In genomic region chr7:119356251-119356650, GRCm38 (mm10) we compare ENCODE assay signal across 12 mouse cellular contexts.
A peak's percentile ranks its signal among the peaks of the same experiment; 100 is the strongest.
DNase-seq lines count a peak whose midpoint lies in the region; ATAC-seq and TF ChIP-seq lines count a peak whose summit lies in the region.
"Had no signal": no experiment of that assay in that cellular context is flagged by ENCODE, and none has a peak within 500 bp of the region (broad histone marks: within the 10 kb centered on the region; RNA-seq: fewer than 3 reads in every experiment).

No protein-coding gene starts in this region.

- H3K9ac ChIP-seq in kidney, embryonic 16.5 days (replicated peaks; ENCODE audit: low read length) = no peak overlapping the region
- H3K9ac ChIP-seq: embryonic facial prominence, embryonic 12.5 days; heart, embryonic 15.5 days; limb, embryonic 12.5 days had no signal

- H3K9me3 ChIP-seq in kidney, embryonic 16.5 days (ENCODE audit: low read length) = no peaks in the 10 kb centered on the region
- H3K9me3 ChIP-seq: embryonic facial prominence, embryonic 12.5 days; heart, embryonic 15.5 days; limb, embryonic 12.5 days had no signal

- H3K4me2 ChIP-seq in kidney, embryonic 16.5 days (replicated peaks; ENCODE audit: low read depth, low read length) = no peak overlapping the region
- H3K4me2 ChIP-seq: embryonic facial prominence, embryonic 12.5 days; heart, embryonic 15.5 days; limb, embryonic 12.5 days had no signal

- H3K27me3 ChIP-seq in kidney, embryonic 16.5 days (ENCODE audit: insufficient read depth, low read length) = no peaks in the 10 kb centered on the region
- H3K27me3 ChIP-seq: embryonic facial prominence, embryonic 12.5 days; heart, embryonic 15.5 days; limb, embryonic 12.5 days had no signal

- ATAC-seq in kidney, embryonic 16.5 days (ENCODE audit: low FRiP score, low TSS enrichment) = peak; percentile 63

- no peak overlapping the region for H3K27ac ChIP-seq in kidney, embryonic 16.5 days (ENCODE audit: low read length)
- H3K27ac ChIP-seq in layer of hippocampus, adult 2 months = no peak overlapping the region
- H3K27ac ChIP-seq: embryonic facial prominence, embryonic 12.5 days; heart, embryonic 15.5 days; limb, embryonic 12.5 days; macrophage had no signal

- TF ChIP-seq CTCF in layer of hippocampus, adult 2 months (conservative IDR thresholded peaks at IDR 0.05) = no peak

- no peaks in the 10 kb centered on the region for H3K36me3 ChIP-seq in kidney, embryonic 16.5 days (ENCODE audit: insufficient read depth, low read length)
- H3K36me3 ChIP-seq: embryonic facial prominence, embryonic 12.5 days; heart, embryonic 15.5 days; limb, embryonic 12.5 days had no signal

- no peak for DNase-seq in kidney, adult 11 months
- peak; percentile 13 for DNase-seq in MEL-GATA-1-ER (ENCODE audit: extremely low read depth, low read depth)
- DNase-seq in c-Kit-positive CD71-positive TER-119-positive erythroid progenitor cells, embryonic 14.5 days (ENCODE audit: low spot score) = peak; percentile 0
- peak; percentile 69 for DNase-seq in mesoderm, embryonic 11.5 days (ENCODE audit: low read depth, low spot score)
- DNase-seq in right cerebral cortex, adult 2 months (ENCODE audit: low spot score in 2 of 2) = no peak
- no peak for DNase-seq in layer of hippocampus, adult 2 months (ENCODE audit: low spot score in 2 of 2)
- DNase-seq: thymus, postnatal 4 days had no signal

- H3K4me3 ChIP-seq in kidney, embryonic 16.5 days (ENCODE audit: low read length) = no peak overlapping the region
- no peak overlapping the region for H3K4me3 ChIP-seq in layer of hippocampus, adult 2 months
- H3K4me3 ChIP-seq: embryonic facial prominence, embryonic 12.5 days; heart, embryonic 15.5 days; limb, embryonic 12.5 days had no signal

- H3K4me1 ChIP-seq in kidney, embryonic 16.5 days (ENCODE audit: insufficient read depth, low read length) = no peaks in the 10 kb centered on the region
- H3K4me1 ChIP-seq: embryonic facial prominence, embryonic 12.5 days; heart, embryonic 15.5 days; limb, embryonic 12.5 days had no signal

Comparison
In these comparisons a context has a peak if more than half of its experiments do, and no peak if none do; other contexts are left out.
1. DNase-seq: peak in MEL-GATA-1-ER (single experiment), c-Kit-positive CD71-positive TER-119-positive erythroid progenitor cells, embryonic 14.5 days (single experiment) and mesoderm, embryonic 11.5 days (single experiment); none in kidney, adult 11 months (single experiment), right cerebral cortex, adult 2 months (0 of 2) and layer of hippocampus, adult 2 months (0 of 2).